Mouse (Mus musculus): ENCODE results near the gene Sema6d.

Gene Sema6d

DNA sequence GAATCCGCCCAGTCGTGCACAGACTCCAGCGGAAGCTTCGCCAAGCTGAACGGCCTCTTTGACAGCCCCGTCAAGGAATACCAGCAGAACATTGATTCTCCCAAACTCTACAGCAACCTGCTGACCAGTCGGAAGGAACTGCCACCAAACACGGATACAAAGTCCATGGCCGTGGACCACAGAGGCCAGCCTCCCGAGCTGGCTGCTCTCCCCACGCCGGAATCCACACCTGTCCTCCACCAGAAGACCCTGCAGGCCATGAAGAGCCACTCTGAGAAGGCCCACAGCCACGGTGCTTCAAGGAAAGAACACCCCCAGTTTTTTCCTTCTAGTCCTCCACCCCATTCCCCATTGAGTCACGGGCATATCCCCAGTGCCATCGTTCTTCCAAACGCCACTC, 574.4 kb downstream of the Sema6d start:
- DNase-seq: no peak

DNA sequence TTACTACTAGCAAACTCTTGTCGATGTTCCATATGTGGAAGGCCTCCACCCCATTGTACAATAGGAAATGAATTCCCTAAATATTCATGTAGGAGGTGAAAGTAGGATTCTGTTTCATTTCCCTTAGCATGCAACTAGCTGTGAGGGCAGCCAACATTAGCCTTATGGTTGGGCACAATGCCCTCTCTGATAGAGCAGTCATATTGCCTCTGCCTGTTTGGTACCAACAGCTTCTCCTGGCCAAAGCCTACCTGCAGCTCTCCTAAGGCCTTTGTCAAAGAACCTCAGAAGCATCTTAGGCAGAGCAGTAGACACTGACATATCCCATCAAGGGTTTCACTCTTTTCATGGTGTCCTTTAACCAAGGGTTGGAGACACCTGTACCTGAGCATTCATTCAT, 578.7 kb downstream of the Sema6d start:
- DNase-seq: no peak

DNA sequence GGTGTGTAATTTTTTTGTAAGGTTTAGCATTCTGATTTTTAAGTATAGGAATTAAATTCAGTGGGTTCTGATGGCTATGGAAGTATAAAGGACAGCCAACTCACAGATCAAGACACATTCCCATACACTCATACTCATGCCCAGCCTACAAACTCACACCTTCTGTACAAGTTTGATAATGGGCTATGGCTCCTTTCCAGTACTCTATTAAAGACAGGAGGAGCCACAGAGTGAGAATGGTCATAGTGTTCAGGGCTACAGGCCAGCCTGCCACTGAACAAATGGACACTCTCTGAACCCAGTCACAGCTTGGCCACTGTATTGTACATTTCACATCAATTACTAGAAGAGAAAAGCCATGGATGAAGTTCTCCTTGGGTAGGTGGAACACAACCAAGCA, 583.3 kb downstream of the Sema6d start:
- DNase-seq: no peak

DNA sequence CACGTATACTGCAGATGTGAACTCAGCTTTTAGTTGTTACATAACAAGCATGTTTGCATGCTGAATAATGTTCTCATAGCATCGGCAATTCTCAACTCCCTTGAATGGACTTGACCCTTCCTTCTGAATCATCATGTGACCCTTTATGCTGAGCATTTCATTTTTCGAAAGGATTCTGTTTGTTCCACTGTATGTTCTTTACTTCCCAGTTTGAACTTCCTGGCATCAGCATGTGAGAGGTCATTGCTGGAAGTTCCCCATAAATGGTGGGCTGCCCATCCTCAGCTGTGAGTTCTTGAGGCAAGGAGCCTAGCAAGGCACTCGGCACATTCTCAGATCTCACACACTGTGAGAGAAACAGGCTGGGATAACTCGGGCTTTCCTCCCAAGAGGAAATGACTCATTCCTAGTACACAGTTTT, 594.7 kb downstream of the Sema6d start:
- DNase-seq: no peak

DNA sequence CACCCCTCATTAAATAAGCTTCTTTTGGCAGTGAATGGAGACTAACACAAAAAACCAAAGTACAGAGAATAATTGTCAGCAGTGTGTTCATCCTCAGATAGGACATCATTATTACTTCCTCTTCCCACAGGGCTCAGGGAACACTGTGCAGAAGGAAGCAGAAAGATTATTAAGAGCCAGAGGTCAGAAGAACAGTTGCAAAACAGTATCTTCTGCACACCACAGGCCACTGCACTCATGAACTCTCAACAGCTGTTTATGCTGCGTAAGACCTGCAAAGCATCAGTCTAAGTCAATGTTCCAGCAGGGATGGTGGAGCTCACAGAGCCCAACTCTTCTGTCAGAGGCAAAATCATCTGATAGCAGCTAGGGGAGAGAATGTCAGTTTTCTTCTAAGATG, 600.6 kb downstream of the Sema6d start:
- DNase-seq: no peak

DNA sequence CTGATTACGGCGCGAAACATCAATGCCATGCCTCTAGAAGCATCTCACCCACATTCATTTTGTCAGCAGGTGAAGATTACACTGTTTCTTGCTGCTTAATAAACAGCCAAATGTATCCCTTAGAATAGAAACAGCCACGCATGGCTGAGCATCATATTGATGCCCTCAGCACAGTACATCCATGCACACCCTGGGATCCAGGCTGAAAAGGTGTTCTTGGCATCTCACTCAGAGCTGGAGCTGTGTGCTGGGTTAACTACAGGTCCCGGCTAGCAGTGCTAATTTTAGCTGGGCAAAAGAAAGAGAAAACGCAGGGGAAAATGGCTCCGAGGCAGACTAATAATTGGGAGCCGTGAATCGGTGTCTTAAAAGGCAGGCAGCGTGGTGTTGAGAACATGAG, 612.9 kb downstream of the Sema6d start:
- DNase-seq: no peak

DNA sequence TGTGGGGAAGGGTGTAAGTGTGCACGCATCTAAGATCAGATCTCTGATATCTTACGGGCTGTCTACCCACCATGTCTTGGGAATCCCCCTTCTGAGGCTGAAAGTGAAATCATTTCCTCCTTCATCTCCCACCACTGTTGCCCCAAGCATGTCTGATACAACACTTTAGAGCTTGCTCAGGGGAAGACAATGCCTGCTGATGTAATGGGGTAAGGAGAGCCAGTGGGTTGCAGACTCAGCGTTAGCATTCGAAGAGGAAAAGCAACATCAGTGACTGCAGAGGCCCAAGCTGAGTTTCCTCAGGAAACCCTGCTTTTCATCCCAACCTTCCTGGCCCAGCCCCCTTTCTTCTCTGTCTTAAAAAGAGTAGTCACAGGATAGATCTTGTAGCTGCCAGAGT, 615.2 kb downstream of the Sema6d start:
- no peak for DNase-seq

DNA sequence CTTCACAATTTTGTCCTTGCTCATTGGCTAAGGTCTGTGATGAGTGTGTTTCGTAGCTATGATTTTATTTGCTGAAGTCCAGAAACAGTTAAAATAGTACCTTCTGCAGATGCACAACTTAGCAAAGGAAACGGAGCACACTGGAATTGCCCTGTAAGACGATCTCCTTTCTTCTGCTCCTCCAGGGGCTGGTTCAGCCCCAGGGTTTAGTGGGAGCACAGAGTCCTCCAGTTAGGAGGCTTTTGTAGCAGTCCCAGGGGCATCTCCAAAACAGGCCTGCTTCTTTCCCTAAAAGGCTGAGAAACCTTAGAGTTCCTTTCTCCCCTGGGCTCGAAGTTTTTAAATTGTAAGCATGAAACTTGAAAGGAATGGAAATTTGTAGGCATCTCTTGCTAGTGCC, 616.0 kb downstream of the Sema6d start:
- no peak for DNase-seq

DNA sequence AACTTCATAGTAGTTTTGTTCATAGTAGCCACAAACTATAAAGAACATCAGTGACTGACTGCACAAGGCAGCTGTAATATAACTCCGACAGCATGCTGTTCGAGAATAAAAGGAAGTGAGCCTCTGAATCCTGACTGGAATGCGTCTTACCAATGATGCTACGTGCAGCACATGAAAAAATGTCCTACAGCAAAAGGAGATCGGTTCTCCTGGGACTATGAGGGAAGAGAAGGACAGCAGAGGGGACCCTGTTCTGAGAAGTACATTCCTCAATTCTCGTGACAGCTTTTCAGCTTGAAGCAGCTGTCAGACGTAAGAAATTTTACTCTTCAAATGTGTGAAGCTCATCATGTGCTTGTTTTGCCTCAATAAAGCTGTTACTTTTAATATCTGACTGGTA, 617.1 kb downstream of the Sema6d start:
- DNase-seq: no peak
